Mouse (Mus musculus) spleen, adult 2 months (tissue): Measurements from ENCODE around the gene Got1.

Experiments used
- CTCF ChIP-seq: fragments of 200-500 bp; IDR thresholded peaks from 2 replicates; pipeline ENCODE4 v1.5.1; 2011; ENCODE audit warnings: mild to moderate bottlenecking, inconsistent platforms; ENCODE audit not compliant: insufficient read depth, insufficient read length, insufficient replicate concordance; ENCODE audit errors: extremely low read depth
- POLR2A ChIP-seq: fragments of 200-500 bp; IDR thresholded peaks from 2 replicates; pipeline ENCODE4 v1.6.1; 2011; ENCODE audit warnings: low read depth, low read length, inconsistent platforms

DNA sequence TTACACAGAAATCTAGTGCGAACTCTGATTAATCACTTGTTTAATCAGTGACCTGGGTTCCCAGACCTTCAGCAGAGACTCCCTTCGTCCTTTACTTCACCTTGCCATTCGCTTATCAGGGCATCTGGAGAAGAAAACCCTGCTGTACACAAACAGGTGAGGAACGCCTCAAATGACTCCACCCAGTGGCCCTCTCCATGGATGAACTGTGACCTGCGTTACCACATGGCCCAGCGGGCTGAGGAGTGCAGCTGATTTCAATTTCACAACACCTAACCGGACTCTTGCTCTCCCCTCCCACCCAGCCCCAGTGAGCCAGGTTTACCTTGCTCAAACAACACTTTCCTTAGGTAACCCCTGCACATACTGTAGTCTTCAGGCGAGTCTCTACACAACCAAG lies 10.5 kb downstream of the Got1 start:
- TF ChIP-seq POLR2A, result no peak
- no peak for TF ChIP-seq CTCF
